8 mouse cellular contexts compared by ENCODE assay signal in the genomic region with DNA sequence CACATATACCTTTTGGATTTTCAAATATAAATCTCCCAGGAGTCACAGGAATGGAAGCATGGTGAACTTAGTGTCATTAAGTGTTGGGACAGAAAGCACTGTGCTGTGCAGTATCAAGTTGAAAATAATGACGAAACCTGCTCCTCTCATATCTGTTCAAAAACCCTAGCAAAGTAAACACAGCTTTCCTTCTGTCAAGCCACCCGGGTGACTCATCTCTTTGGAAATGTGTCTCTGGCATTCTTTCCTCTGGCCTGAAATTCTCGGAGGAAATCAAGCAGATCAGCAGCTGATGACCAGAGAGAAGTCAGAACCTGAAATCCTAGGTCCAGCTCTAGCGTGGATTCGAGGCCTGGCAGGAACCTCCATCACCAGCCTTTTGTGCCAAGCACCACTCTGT.
A peak's percentile ranks its signal among the peaks of the same experiment; 100 is the strongest.
DNase-seq lines count a peak whose midpoint lies in the region; ATAC-seq lines count a peak whose summit lies in the region.

No protein-coding gene starts in this region.

- peaks cover 18% of the 10 kb centered on the region for H3K4me1 ChIP-seq in brown adipose tissue, adult 24 weeks (ENCODE audit: control insufficient read depth, insufficient read depth, insufficient read length, low read length)

- H3K27ac ChIP-seq in brown adipose tissue, adult 24 weeks (replicated peaks; ENCODE audit: low read depth, low read length) = peak overlapping the region; percentile 57; the same call in 1 of the 2 replicates

- peak; percentile 9 to 16 for DNase-seq in layer of hippocampus, postnatal 36 days
- DNase-seq in layer of hippocampus, adult 9-11 months = no peak
- DNase-seq in heart, postnatal 4 days = peak; percentile 35
- peak; percentile 75 for DNase-seq in lung, postnatal 25 days (ENCODE audit: low spot score)
- no peak for DNase-seq in thymus, adult 18-20 months
- DNase-seq in spleen, adult 18-20 months = no peak

- ATAC-seq in megakaryocyte-erythroid progenitor cell, adult 5-6 weeks (replicated peaks; ENCODE audit: low FRiP score, low TSS enrichment, poor library complexity, severe bottlenecking) = no peak

- no peak overlapping the region for H3K4me3 ChIP-seq in brown adipose tissue, adult 24 weeks (ENCODE audit: insufficient read depth, low read depth, low read length)

Comparison
In these comparisons a context has a peak if more than half of its experiments do, and no peak if none do; other contexts are left out.
1. DNase-seq: peak in layer of hippocampus, postnatal 36 days (2 of 2), heart, postnatal 4 days (single experiment) and lung, postnatal 25 days (single experiment); none in layer of hippocampus, adult 9-11 months (single experiment), thymus, adult 18-20 months (0 of 2) and spleen, adult 18-20 months (0 of 2).